Mouse (Mus musculus): ENCODE results near the gene Trafd1. TPM values are rescaled to one million over a fixed set of nuclear protein-coding genes. Genes with fewer than 3 reads are reported as not detected.
"Not testable (repeated sequence)": the region's sequence is repeated elsewhere in the genome, so short reads cannot be mapped to it uniquely, and the experiment has no call there.

The Trafd1 gene
- polyA plus RNA-seq, 1 experiment from 2014 or later, result 64.5 TPM

GRCm38 (mm10) chr5:121383857-121384756, 1.3 kb downstream of the Trafd1 start:
- Histone ChIP-seq H3K36me3 (peaks cover 33% of the 10 kb centered on the region), H3K27me3 (no peaks in the 10 kb centered on the region), H3K4me1 (replicated peaks) (peaks cover 33% of the 10 kb centered on the region), H3K9ac (peak overlapping the region; percentile 56), H3K9me3 (replicated peaks) (0 out of 2 replicates have a peak, but pooled peaks cover 5% of the 10 kb centered on the region), H3K4me3 (peak overlapping the region; percentile 56), H3K27ac (peak overlapping the region; percentile 84), H3K4me2 (peak overlapping the region; percentile 86)
- no peak for ATAC-seq (replicated peaks; ENCODE audit: insufficient number of reproducible peaks, insufficient read depth, low FRiP score, low read depth)
- WGBS, result 43% methylated on average over 10 of the region's 10 CpGs

GRCm38 (mm10) chr5:121380692-121381091, 4.7 kb downstream of the Trafd1 start:
- Histone ChIP-seq H3K4me2 (no peak overlapping the region), H3K9me3 (replicated peaks) (0 out of 2 replicates have a peak, but pooled peaks cover 5% of the 10 kb centered on the region), H3K27ac (no peak overlapping the region), H3K36me3 (peaks cover 61% of the 10 kb centered on the region), H3K4me3 (no peak overlapping the region), H3K27me3 (no peaks in the 10 kb centered on the region), H3K4me1 (replicated peaks) (peaks cover 19% of the 10 kb centered on the region), H3K9ac (no peak overlapping the region)
- 97% methylated on average over 2 of the region's 2 CpGs for WGBS
- ATAC-seq (replicated peaks; ENCODE audit: insufficient number of reproducible peaks, insufficient read depth, low FRiP score, low read depth), result no peak

- peaks cover 77% of the 10 kb centered on the region for H3K36me3 ChIP-seq
- H3K4me3 ChIP-seq, result no peak overlapping the region
- no peak overlapping the region for H3K9ac ChIP-seq
- no peak overlapping the region for H3K27ac ChIP-seq
- no peaks in the 10 kb centered on the region for H3K27me3 ChIP-seq
- no peak for ATAC-seq (replicated peaks; ENCODE audit: insufficient number of reproducible peaks, insufficient read depth, low FRiP score, low read depth)
- H3K4me1 ChIP-seq (replicated peaks), result peaks cover 12% of the 10 kb centered on the region
- H3K4me2 ChIP-seq, result no peak overlapping the region
- WGBS, result 90% methylated on average over 13 of the region's 13 CpGs
- 0 out of 2 replicates have a peak, but pooled peaks cover 5% of the 10 kb centered on the region for H3K9me3 ChIP-seq (replicated peaks)
Observed at GRCm38 (mm10) chr5:121378678-121379256, 6.7 kb downstream of the Trafd1 start.

GRCm38 (mm10) chr5:121376972-121377371, 8.5 kb downstream of the Trafd1 start:
- peaks cover 89% of the 10 kb centered on the region for H3K36me3 ChIP-seq
- not testable (repeated sequence) for H3K9ac ChIP-seq; H3K4me1 ChIP-seq (replicated peaks); H3K27me3 ChIP-seq; H3K4me3 ChIP-seq; H3K9me3 ChIP-seq (replicated peaks); H3K27ac ChIP-seq; ATAC-seq (replicated peaks; ENCODE audit: insufficient number of reproducible peaks, insufficient read depth, low FRiP score, low read depth); H3K4me2 ChIP-seq
- 71% methylated on average over 5 of the region's 5 CpGs for WGBS

GRCm38 (mm10) chr5:121374790-121375189, 10.6 kb downstream of the Trafd1 start:
- WGBS, result 81% methylated on average over 3 of the region's 3 CpGs
- no peak overlapping the region for H3K9ac ChIP-seq

GRCm38 (mm10) chr5:121371712-121372111, 13.7 kb downstream of the Trafd1 start:
- Histone ChIP-seq H3K9ac (no peak overlapping the region), H3K27me3 (no peaks in the 10 kb centered on the region), H3K27ac (no peak overlapping the region), H3K4me3 (no peak overlapping the region), H3K4me2 (no peak overlapping the region), H3K9me3 (replicated peaks) (no peaks in the 10 kb centered on the region), H3K36me3 (peaks cover 78% of the 10 kb centered on the region), H3K4me1 (replicated peaks) (no peaks in the 10 kb centered on the region)
- WGBS, result 87% methylated on average over 6 of the region's 6 CpGs
- no peak for ATAC-seq (replicated peaks; ENCODE audit: insufficient number of reproducible peaks, insufficient read depth, low FRiP score, low read depth)

More at GRCm38 (mm10) chr5:121374790-121375189, 10.6 kb downstream of the Trafd1 start:
- Histone ChIP-seq H3K4me2 (no peak overlapping the region), H3K36me3 (peaks cover 84% of the 10 kb centered on the region), H3K4me1 (replicated peaks) (no peaks in the 10 kb centered on the region), H3K27ac (no peak overlapping the region), H3K27me3 (no peaks in the 10 kb centered on the region), H3K9me3 (replicated peaks) (no peaks in the 10 kb centered on the region), H3K4me3 (no peak overlapping the region)
- no peak for ATAC-seq (replicated peaks; ENCODE audit: insufficient number of reproducible peaks, insufficient read depth, low FRiP score, low read depth)

- H3K4me2 ChIP-seq, result no peak overlapping the region
- H3K9me3 ChIP-seq (replicated peaks), result no peaks in the 10 kb centered on the region
- peaks cover 85% of the 10 kb centered on the region for H3K36me3 ChIP-seq
- H3K27ac ChIP-seq, result no peak overlapping the region
- ATAC-seq (replicated peaks; ENCODE audit: insufficient number of reproducible peaks, insufficient read depth, low FRiP score, low read depth), result 0 out of 2 replicates have a peak, but pooled peaks have one; percentile 19
- no peaks in the 10 kb centered on the region for H3K4me1 ChIP-seq (replicated peaks)
- H3K4me3 ChIP-seq, result no peak overlapping the region
- 77% methylated on average over 4 of the region's 4 CpGs for WGBS
- H3K27me3 ChIP-seq, result no peaks in the 10 kb centered on the region
- H3K9ac ChIP-seq, result no peak overlapping the region
Observed at GRCm38 (mm10) chr5:121367255-121367654, 18.2 kb downstream of the Trafd1 start.

GRCm38 (mm10) chr5:121366449-121367225, 18.8 kb downstream of the Trafd1 start:
- H3K27me3 ChIP-seq, result no peaks in the 10 kb centered on the region

GRCm38 (mm10) chr5:121363441-121363840, 22.0 kb downstream of the Trafd1 start:
- H3K9me3 ChIP-seq (replicated peaks), result no peaks in the 10 kb centered on the region
- ATAC-seq (replicated peaks; ENCODE audit: insufficient number of reproducible peaks, insufficient read depth, low FRiP score, low read depth), result no peak
- no peaks in the 10 kb centered on the region for H3K27me3 ChIP-seq
- no peak overlapping the region for H3K4me2 ChIP-seq
- WGBS, result 83% methylated on average over 7 of the region's 7 CpGs
- H3K4me1 ChIP-seq (replicated peaks), result no peaks in the 10 kb centered on the region
- no peak overlapping the region for H3K9ac ChIP-seq
- peaks cover 93% of the 10 kb centered on the region for H3K36me3 ChIP-seq
- no peak overlapping the region for H3K4me3 ChIP-seq
- H3K27ac ChIP-seq, result no peak overlapping the region

More at GRCm38 (mm10) chr5:121366449-121367225, 18.8 kb downstream of the Trafd1 start:
- Histone ChIP-seq H3K4me2 (no peak overlapping the region), H3K9me3 (replicated peaks) (no peaks in the 10 kb centered on the region), H3K4me3 (no peak overlapping the region), H3K4me1 (replicated peaks) (no peaks in the 10 kb centered on the region), H3K9ac (no peak overlapping the region), H3K27ac (no peak overlapping the region), H3K36me3 (peaks cover 84% of the 10 kb centered on the region)
- no peak for ATAC-seq (replicated peaks; ENCODE audit: insufficient number of reproducible peaks, insufficient read depth, low FRiP score, low read depth)
- 73% methylated on average over 16 of the region's 16 CpGs for WGBS

GRCm38 (mm10) chr5:121361696-121362095, 23.7 kb downstream of the Trafd1 start:
- no peaks in the 10 kb centered on the region for H3K9me3 ChIP-seq (replicated peaks)
- WGBS, result 84% methylated on average over 5 of the region's 5 CpGs
- H3K27ac ChIP-seq, result no peak overlapping the region

GRCm38 (mm10) chr5:121359229-121359628, 26.2 kb downstream of the Trafd1 start:
- Histone ChIP-seq H3K36me3 (peaks cover 87% of the 10 kb centered on the region), H3K4me1 (replicated peaks) (no peaks in the 10 kb centered on the region), H3K9ac (no peak overlapping the region), H3K27me3 (no peaks in the 10 kb centered on the region), H3K27ac (no peak overlapping the region), H3K9me3 (replicated peaks) (no peaks in the 10 kb centered on the region), H3K4me3 (no peak overlapping the region), H3K4me2 (no peak overlapping the region)
- WGBS, result 39% methylated on average over 9 of the region's 9 CpGs
- no peak for ATAC-seq (replicated peaks; ENCODE audit: insufficient number of reproducible peaks, insufficient read depth, low FRiP score, low read depth)

More at GRCm38 (mm10) chr5:121361696-121362095, 23.7 kb downstream of the Trafd1 start:
- Histone ChIP-seq H3K36me3 (peaks cover 94% of the 10 kb centered on the region), H3K27me3 (no peaks in the 10 kb centered on the region), H3K9ac (no peak overlapping the region), H3K4me1 (replicated peaks) (no peaks in the 10 kb centered on the region), H3K4me3 (no peak overlapping the region), H3K4me2 (no peak overlapping the region)
- ATAC-seq (replicated peaks; ENCODE audit: insufficient number of reproducible peaks, insufficient read depth, low FRiP score, low read depth), result no peak

All from heart, embryonic 15.5 days (tissue).